Comparison of ENCODE assay signal across 7 mouse cellular contexts in the genomic region with DNA sequence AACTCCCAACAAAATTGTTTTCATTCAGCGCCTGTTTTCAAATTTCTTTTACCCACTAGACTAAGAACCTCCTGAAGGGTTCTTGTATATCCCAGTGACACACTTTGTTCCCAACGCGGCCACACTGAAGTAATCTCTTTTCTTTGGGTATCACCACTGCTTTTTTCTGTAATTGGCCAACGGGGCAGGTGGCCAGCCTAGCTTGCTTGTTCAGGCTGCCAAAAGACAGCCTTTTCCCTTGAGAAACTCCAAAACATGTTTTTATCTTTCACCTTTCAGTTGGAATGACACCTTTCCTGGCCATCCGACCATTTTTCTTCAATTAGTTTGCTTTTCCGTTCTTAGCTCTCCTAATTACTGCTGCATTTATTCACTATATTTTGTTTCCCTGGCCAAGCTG. TPM values are rescaled to one million over a fixed set of nuclear protein-coding genes. Genes with fewer than 3 reads are reported as not detected.
DNase-seq lines count a peak whose midpoint lies in the region; ATAC-seq lines count a peak whose summit lies in the region.

No protein-coding gene starts in this region.

- peak overlapping the region; percentile 59 for H3K4me3 ChIP-seq in lung, embryonic 15.5 days
- peak overlapping the region; percentile 85 for H3K4me3 ChIP-seq in embryonic facial prominence, embryonic 14.5 days (ENCODE audit: low read depth, low read length)
- peak overlapping the region; percentile 30; the same call in 1 of the 2 replicates for H3K4me3 ChIP-seq in intestine, embryonic 16.5 days (ENCODE audit: low read length)
- peak overlapping the region; percentile 90 for H3K4me3 ChIP-seq in neural tube, embryonic 15.5 days (replicated peaks)

- H3K36me3 ChIP-seq in lung, embryonic 15.5 days, result no peaks in the 10 kb centered on the region
- no peaks in the 10 kb centered on the region for H3K36me3 ChIP-seq in embryonic facial prominence, embryonic 14.5 days (ENCODE audit: control insufficient read depth, insufficient read depth, low read length)
- H3K36me3 ChIP-seq in intestine, embryonic 16.5 days (ENCODE audit: control insufficient read depth, insufficient read depth, low read length), result no peaks in the 10 kb centered on the region
- no peaks in the 10 kb centered on the region for H3K36me3 ChIP-seq in neural tube, embryonic 15.5 days

- 52% methylated on average over 6 of the region's 6 CpGs for WGBS in lung, embryonic 15.5 days
- 56% methylated on average over 6 of the region's 6 CpGs for WGBS in embryonic facial prominence, embryonic 14.5 days
- WGBS in intestine, embryonic 16.5 days, result 66% methylated on average over 6 of the region's 6 CpGs
- 71% methylated on average over 6 of the region's 6 CpGs for WGBS in neural tube, embryonic 15.5 days

- no peak overlapping the region for H3K27ac ChIP-seq in lung, embryonic 15.5 days
- H3K27ac ChIP-seq in embryonic facial prominence, embryonic 14.5 days (replicated peaks; ENCODE audit: low read depth, low read length), result no peak overlapping the region
- peak overlapping the region; percentile 57 for H3K27ac ChIP-seq in intestine, embryonic 16.5 days (ENCODE audit: low read length)
- no peak overlapping the region for H3K27ac ChIP-seq in neural tube, embryonic 15.5 days (replicated peaks)

- peaks cover 20% of the 10 kb centered on the region for H3K4me1 ChIP-seq in lung, embryonic 15.5 days
- no peaks in the 10 kb centered on the region; the same call in 1 of the 2 replicates for H3K4me1 ChIP-seq in embryonic facial prominence, embryonic 14.5 days (ENCODE audit: control insufficient read depth, insufficient read depth, low read length)
- peaks cover 13% of the 10 kb centered on the region for H3K4me1 ChIP-seq in intestine, embryonic 16.5 days (ENCODE audit: control insufficient read depth, insufficient read depth, low read length)
- H3K4me1 ChIP-seq in neural tube, embryonic 15.5 days, result peaks cover 26% of the 10 kb centered on the region

- H3K27me3 ChIP-seq in lung, embryonic 15.5 days, result no peaks in the 10 kb centered on the region
- H3K27me3 ChIP-seq in embryonic facial prominence, embryonic 14.5 days (replicated peaks; ENCODE audit: control insufficient read depth, insufficient read depth, low read length), result no peaks in the 10 kb centered on the region; the same call in 1 of the 2 replicates
- H3K27me3 ChIP-seq in intestine, embryonic 16.5 days (replicated peaks; ENCODE audit: control insufficient read depth, insufficient read depth, low read length), result no peaks in the 10 kb centered on the region
- 0 out of 2 replicates have a peak, but pooled peaks cover 3% of the 10 kb centered on the region for H3K27me3 ChIP-seq in neural tube, embryonic 15.5 days (replicated peaks)

- no peaks in the 10 kb centered on the region for H3K9me3 ChIP-seq in lung, embryonic 15.5 days
- H3K9me3 ChIP-seq in embryonic facial prominence, embryonic 14.5 days (ENCODE audit: control insufficient read depth, low read length), result no peaks in the 10 kb centered on the region
- H3K9me3 ChIP-seq in intestine, embryonic 16.5 days (ENCODE audit: control insufficient read depth, low read length), result no peaks in the 10 kb centered on the region
- no peaks in the 10 kb centered on the region for H3K9me3 ChIP-seq in neural tube, embryonic 15.5 days (replicated peaks)

- no peak for ATAC-seq in lung, embryonic 15.5 days (ENCODE audit: borderline replicate concordance, extremely low read depth, low FRiP score, low TSS enrichment)
- no peak for ATAC-seq in embryonic facial prominence, embryonic 14.5 days (ENCODE audit: low read depth)
- no peak for ATAC-seq in intestine, embryonic 16.5 days
- no peak for ATAC-seq in neural tube, embryonic 15.5 days (ENCODE audit: low FRiP score)
- no peak for ATAC-seq in inflammation-experienced regulatory T-cells, adult 6 months

- no peak for DNase-seq in lung, postnatal 25 days (ENCODE audit: low spot score)
- DNase-seq in embryonic facial prominence, embryonic 14.5 days (ENCODE audit: low spot score), result no peak
- DNase-seq in thymus, postnatal 4 days, result no peak

- H3K9ac ChIP-seq in lung, embryonic 15.5 days, result peak overlapping the region; percentile 27; the same call in 1 of the 2 replicates
- H3K9ac ChIP-seq in embryonic facial prominence, embryonic 14.5 days (ENCODE audit: low read depth, low read length), result peak overlapping the region; percentile 84; the same call in 1 of the 2 replicates
- peak overlapping the region; percentile 59 for H3K9ac ChIP-seq in intestine, embryonic 16.5 days (ENCODE audit: low read depth, low read length)
- H3K9ac ChIP-seq in neural tube, embryonic 15.5 days (replicated peaks), result peak overlapping the region; percentile 27; the same call in 1 of the 2 replicates

- peak overlapping the region; percentile 51 for H3K4me2 ChIP-seq in lung, embryonic 15.5 days
- H3K4me2 ChIP-seq in embryonic facial prominence, embryonic 14.5 days (ENCODE audit: low read depth, low read length), result peak overlapping the region; percentile 70
- peak overlapping the region; percentile 59 for H3K4me2 ChIP-seq in intestine, embryonic 16.5 days (ENCODE audit: low read depth, low read length)
- peak overlapping the region; percentile 87 for H3K4me2 ChIP-seq in neural tube, embryonic 15.5 days

RNA-seq across cellular contexts. Expression of gene Nup93, which starts 0.5 kb away (rescaled TPM):
- polyA plus RNA-seq in lung, embryonic 15.5 days (2015; fragmentation: Nextera tagmentation; extraction: Ambion mirVana), result 99.9 and 101 TPM in 2 replicates
- polyA plus RNA-seq in embryonic facial prominence, embryonic 14.5 days (2014; fragmentation: Nextera tagmentation; extraction: Ambion mirVana), result 60.9 and 77.0 TPM in 2 replicates
- 56.9 and 66.4 TPM in 2 replicates for polyA plus RNA-seq in intestine, embryonic 16.5 days (2015; fragmentation: Nextera tagmentation; extraction: Ambion mirVana)
- 51.5 and 57.4 TPM in 2 replicates for polyA plus RNA-seq in neural tube, embryonic 15.5 days (2015; fragmentation: Nextera tagmentation; extraction: Ambion mirVana)
- 10 to 100 TPM; 29.9 to 37.2 (median 35.3) TPM for polyA plus RNA-seq in inflammation-experienced regulatory T-cells, adult 6 months (2017; shearing (Covaris generic))

RNA-seq across cellular contexts. Expression of gene Mt1, which starts 34.9 kb away (rescaled TPM):
- 144 and 179 TPM in 2 replicates for polyA plus RNA-seq in lung, embryonic 15.5 days (2015; fragmentation: Nextera tagmentation; extraction: Ambion mirVana)
- 167 and 193 TPM in 2 replicates for polyA plus RNA-seq in embryonic facial prominence, embryonic 14.5 days (2014; fragmentation: Nextera tagmentation; extraction: Ambion mirVana)
- 3,631 and 3,684 TPM in 2 replicates for polyA plus RNA-seq in intestine, embryonic 16.5 days (2015; fragmentation: Nextera tagmentation; extraction: Ambion mirVana)
- 119 and 160 TPM in 2 replicates for polyA plus RNA-seq in neural tube, embryonic 15.5 days (2015; fragmentation: Nextera tagmentation; extraction: Ambion mirVana)
- polyA plus RNA-seq in inflammation-experienced regulatory T-cells, adult 6 months (2017; shearing (Covaris generic)), result 10 to 100 TPM in 1 of 3 experiments, 1 to 10 TPM in 2; 1.5 to 11.0 (median 2.6) TPM

RNA-seq across cellular contexts. Expression of gene Mt2, which starts 41.4 kb away (rescaled TPM):
- 26.6 and 33.1 TPM in 2 replicates for polyA plus RNA-seq in lung, embryonic 15.5 days (2015; fragmentation: Nextera tagmentation; extraction: Ambion mirVana)
- polyA plus RNA-seq in embryonic facial prominence, embryonic 14.5 days (2014; fragmentation: Nextera tagmentation; extraction: Ambion mirVana), result 57.5 and 60.3 TPM in 2 replicates
- 600 and 738 TPM in 2 replicates for polyA plus RNA-seq in intestine, embryonic 16.5 days (2015; fragmentation: Nextera tagmentation; extraction: Ambion mirVana)
- 32.8 and 40.2 TPM in 2 replicates for polyA plus RNA-seq in neural tube, embryonic 15.5 days (2015; fragmentation: Nextera tagmentation; extraction: Ambion mirVana)
- under 1 TPM in 1 of 3 experiments, not detected in 2; 0.94 TPM for polyA plus RNA-seq in inflammation-experienced regulatory T-cells, adult 6 months (2017; shearing (Covaris generic))

Comparison
In these comparisons a context has a peak if more than half of its experiments do, and no peak if none do; other contexts are left out.
1. H3K4me3 ChIP-seq: peak in every context shown above with its lines; median percentile 90 in neural tube, embryonic 15.5 days; 85 in embryonic facial prominence, embryonic 14.5 days; 59 in lung, embryonic 15.5 days; 30 in intestine, embryonic 16.5 days.
2. H3K9ac ChIP-seq: peak in every context shown above with its lines; median percentile 84 in embryonic facial prominence, embryonic 14.5 days; 59 in intestine, embryonic 16.5 days; 27 in lung, embryonic 15.5 days; 27 in neural tube, embryonic 15.5 days.
3. RNA of gene Mt1, which starts 34.9 kb away (polyA plus RNA-seq): 3,631 to 3,684 TPM in intestine, embryonic 16.5 days; 167 to 193 TPM in embryonic facial prominence, embryonic 14.5 days, 144 to 179 TPM in lung, embryonic 15.5 days, 119 to 160 TPM in neural tube, embryonic 15.5 days and 1.5 to 11.0 TPM in inflammation-experienced regulatory T-cells, adult 6 months; every median in the first group is over 10 times any median in the second.
4. RNA of gene Mt2, which starts 41.4 kb away (polyA plus RNA-seq): 600 to 738 TPM in intestine, embryonic 16.5 days, 57.5 to 60.3 TPM in embryonic facial prominence, embryonic 14.5 days, 32.8 to 40.2 TPM in neural tube, embryonic 15.5 days and 26.6 to 33.1 TPM in lung, embryonic 15.5 days; 0.94 TPM in inflammation-experienced regulatory T-cells, adult 6 months; every median in the first group is over 10 times any median in the second.
5. Peak in every context shown above with its lines, with median percentiles within 50 percentile points of each other: H3K4me2 ChIP-seq.